Mouse (Mus musculus): ENCODE measurements around the gene Olfr1336. TPM values are rescaled to one million over a fixed set of nuclear protein-coding genes. Genes with fewer than 3 reads are reported as not detected.
"Not testable (repeated sequence)": the region's sequence is repeated elsewhere in the genome, so short reads cannot be mapped to it uniquely, and the experiment has no call there.

Olfr1336 gene
- total RNA-seq (2021): not detected
- long read RNA-seq, experiment 1: 0 reads
- long read RNA-seq, experiment 2: 0 reads

- no peak for DNase-seq
These were observed at the start of gene Olfr1336 for GRCm38 (mm10) chr7:6455868-6456267. Gene Olfr1336 (plus strand): TSS chr7:6456168.

- DNase-seq: peak; percentile 79
These were observed 45.9 kb upstream of the Olfr1336 start, which contains the start of gene Gm20715 for GRCm38 (mm10) chr7:6410043-6410442. Gene Gm20715 (plus strand): TSS chr7:6410277.

DNA sequence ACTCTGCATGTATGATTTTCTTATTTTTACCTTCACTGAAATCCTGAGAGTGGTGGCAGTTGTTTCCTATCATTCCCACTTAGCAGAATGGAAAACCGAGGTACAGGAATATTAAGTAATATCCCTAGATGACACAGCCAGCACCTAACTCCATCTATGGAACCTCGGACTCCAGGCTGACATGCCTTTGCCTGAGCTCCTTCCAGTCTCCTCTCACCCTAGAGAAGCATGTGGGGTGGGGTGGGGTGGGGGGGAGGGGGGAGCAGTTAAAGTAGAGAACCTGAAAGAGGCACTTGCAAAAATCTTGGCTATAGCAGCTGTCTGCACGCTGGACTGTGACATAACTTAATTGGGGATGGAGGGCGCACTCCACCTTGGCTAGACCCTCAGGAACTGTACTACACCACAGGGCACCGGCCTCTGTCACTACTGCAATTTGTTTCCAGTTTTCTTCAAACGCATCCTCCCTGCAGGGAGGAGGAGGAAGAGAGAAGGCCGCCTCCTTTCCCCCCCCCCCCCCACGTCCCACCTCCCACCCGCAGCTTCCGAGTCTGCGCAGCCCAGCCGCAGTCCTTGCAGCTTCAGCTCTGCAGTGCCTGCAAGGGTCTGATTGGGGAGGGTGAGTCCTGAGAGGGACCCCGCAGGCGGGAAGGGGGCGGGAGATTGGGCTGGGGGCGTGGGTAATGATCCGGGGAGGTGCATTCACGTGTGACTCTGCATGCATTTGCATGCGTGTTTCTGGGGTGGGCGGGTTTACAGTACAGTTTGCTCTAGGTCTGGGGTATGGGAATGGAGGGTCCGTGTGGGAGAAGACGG lies 41.1 kb upstream of the Olfr1336 start:
- no peak for DNase-seq

GRCm38 (mm10) chr7:6415442-6415787 lies 40.6 kb upstream of the Olfr1336 start:
- no peak for DNase-seq

- DNase-seq: no peak
These were observed 36.1 kb upstream of the Olfr1336 start for GRCm38 (mm10) chr7:6419894-6420293.

DNA sequence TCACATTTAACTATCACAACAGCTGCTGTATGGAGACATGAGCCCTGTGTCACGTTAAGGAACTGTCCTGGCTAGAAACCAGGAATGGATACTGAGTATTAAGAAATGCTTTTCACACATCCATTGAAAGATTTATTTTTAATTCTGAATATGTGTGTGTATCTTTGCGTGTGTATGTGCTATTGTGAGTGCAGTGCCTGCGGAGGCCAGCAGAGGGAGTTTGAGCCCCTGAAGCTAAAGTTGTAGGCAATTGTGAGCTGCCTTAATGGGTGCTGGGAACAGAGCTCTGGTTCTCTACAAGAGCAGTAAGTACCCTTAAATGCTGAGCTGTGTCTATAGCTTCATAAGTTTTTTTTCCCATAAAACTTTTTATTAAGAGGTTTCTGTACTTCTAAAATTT lies 26.6 kb upstream of the Olfr1336 start:
- no peak for DNase-seq

DNA sequence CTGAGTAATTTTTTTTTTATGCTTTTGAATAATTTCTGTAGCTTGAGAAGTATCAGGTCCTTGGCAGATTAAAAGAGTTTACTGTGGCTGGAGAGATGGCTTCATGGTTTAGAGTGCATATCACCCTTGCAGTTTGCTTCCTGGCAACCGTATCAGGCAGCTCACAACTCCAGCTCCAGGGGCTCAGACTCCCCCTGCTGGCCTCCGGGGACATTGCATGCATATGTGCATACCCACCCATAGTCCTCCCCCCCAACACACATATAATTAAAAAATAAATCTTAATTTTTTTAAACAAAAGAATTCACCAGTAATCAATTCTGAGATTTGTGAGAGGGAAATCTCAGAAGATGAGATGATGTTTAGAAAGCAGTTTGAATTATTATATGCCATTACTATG lies 25.6 kb upstream of the Olfr1336 start:
- no peak for DNase-seq

DNA sequence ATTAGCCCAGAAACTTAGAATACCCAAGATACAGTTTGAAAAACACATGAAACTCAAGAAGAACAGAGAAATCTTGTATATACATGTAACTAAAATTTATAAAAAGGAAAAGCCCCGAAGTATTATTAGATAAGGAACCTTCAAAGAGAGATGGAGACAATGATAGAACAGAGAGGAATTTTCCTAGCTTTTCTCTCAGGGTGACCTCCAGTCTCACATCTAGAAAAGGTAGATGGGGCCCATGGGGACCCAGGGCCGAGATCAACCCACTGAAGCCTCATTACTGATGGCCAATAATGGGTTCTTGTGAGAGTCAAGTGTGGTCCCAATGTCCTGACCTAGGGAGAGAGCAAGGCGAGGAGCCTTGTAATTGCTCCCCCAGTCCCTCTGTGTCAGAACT lies 17.6 kb upstream of the Olfr1336 start, which contains the start of gene Olfr1344:
Olfr1344 (plus strand) TSS at position 301 of the 400 bp plus-strand sequence.
- DNase-seq: no peak

DNA sequence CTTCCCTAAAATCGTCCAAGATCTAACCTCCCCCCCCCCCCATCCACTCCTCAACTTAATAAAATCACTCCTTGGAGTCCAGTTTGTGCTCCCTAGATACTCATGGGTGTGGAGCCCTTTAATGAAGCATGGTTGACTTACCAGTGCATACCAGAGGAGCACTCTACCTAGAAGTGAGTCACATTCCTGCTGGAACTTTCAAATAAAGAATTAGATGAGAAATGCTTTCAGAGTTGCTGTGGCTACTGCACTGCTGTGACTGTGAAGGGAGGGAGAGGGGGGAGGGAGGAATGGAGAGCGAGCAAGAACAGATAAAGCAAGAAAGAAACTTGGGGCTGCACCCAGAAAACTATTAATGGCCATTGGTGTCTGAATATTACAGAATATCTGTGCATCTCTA lies 14.8 kb upstream of the Olfr1336 start:
- DNase-seq: no peak

DNA sequence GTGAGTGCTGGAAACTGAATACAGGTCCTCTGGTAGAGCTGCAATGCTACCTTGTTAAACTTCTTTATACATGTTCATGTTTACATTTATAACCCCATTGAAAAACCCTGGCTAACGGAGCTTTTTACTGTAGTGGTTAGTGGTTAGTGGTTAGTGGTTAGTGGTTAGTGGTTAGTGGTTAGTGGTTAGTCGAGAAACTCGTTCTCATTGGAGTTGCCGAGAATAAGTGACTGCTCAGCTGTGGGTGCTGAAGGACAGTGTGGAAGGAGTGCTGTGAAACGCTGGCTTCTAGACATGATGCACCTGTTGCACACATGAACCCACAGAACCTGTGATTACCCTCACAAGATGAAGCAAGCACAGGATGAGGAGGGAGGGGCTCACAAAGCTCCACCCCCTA lies 8.2 kb upstream of the Olfr1336 start:
- no peak for DNase-seq

DNA sequence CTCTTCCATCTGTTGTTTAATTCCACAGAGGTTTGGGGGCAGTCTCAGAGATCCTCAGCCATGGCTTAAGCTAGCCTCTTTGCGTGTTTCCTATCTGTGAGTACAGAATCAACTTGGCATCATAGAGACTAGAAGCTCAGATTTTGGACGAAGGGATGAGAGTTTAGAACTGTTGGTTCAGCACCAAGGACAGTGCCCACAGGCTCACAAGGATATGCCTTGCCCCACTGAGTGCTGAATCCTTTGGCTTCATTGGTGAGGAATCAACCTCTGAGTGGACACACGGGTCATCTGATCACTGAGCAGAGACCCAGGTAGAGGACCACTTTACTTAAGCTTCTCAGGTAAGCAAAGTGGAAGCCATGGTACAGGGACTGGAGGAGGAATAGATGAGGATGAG lies 431 bp downstream of the Olfr1336 start:
- DNase-seq: no peak

DNA sequence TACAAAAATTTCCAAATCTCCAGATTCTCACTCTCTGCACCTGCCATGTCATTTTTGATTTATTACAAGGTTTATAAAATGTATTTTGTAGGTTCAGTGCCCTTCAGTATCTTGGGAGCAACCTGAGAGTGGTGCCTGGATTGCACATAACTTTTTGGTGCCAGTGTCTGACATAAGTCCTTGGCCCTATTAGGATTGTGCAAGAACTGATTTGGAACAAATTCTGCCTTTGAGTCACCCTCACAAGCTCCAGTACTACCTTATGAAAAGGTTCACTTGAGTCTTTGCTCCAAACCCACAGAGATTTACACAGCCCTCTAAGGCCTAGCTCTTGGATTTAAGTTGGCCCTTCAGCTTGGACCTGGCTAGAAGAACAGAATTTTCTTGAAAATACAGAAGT lies 11.0 kb downstream of the Olfr1336 start, which contains the start of gene Olfr1346:
Olfr1346 (plus strand) TSS at position 151 of the 400 bp plus-strand sequence.
- DNase-seq: no peak

DNA sequence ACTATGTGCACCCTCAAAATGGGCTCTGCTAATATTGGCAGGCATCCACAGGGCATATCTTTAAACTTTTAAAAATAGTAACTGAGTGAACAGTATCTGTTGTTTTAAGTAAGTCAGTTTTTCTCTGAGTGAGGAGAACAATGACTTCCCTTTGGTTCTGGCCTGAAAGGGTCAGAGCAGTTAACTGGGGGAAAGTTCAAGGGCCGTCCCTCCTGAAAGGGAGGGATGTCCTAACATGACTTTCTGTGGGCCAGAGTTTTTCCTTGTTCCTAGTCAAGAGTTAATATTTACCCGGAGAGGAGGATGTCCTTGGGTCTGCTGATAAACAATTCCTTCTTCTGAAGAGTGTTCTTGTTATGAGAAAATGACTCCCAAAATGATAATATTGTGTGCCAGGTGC lies 21.7 kb downstream of the Olfr1336 start:
- DNase-seq: not testable (repeated sequence)

- DNase-seq: no peak
These were observed 30.9 kb downstream of the Olfr1336 start, which contains the start of gene Olfr5 for GRCm38 (mm10) chr7:6486841-6487240. Gene Olfr5 (minus strand): TSS chr7:6486941.

GRCm38 (mm10) chr7:6499655-6500054 lies 43.7 kb downstream of the Olfr1336 start, which contains the start of gene Olfr1347:
Gene Olfr1347 (minus strand): TSS chr7:6499755.
- no peak for DNase-seq

GRCm38 (mm10) chr7:6508648-6509047 lies 52.7 kb downstream of the Olfr1336 start, which contains the start of gene Olfr1348:
Gene Olfr1348 (minus strand): TSS chr7:6508748.
- DNase-seq: no peak

Other genes with a start within 250 kb of the Olfr1336 start
- gene Zscan5b, start 233.9 kb upstream of the Olfr1336 start, total RNA-seq (2021): not detected
- gene Epp13, start 203.5 kb upstream of the Olfr1336 start, total RNA-seq (2021): not detected
- gene Zfp667, start 169.6 kb upstream of the Olfr1336 start, total RNA-seq (2021): 1 to 10 TPM; 2.7 to 3.8 TPM
- gene Zfp583, start 124.9 kb upstream of the Olfr1336 start, total RNA-seq (2021): 1 to 10 TPM in 1 of 2 experiments, under 1 TPM in 1; 0.41 to 1.0 TPM
- gene Gm3854, start 112.4 kb upstream of the Olfr1336 start, total RNA-seq (2021): under 1 TPM; 0.16 to 0.23 TPM
- 1 to 10 TPM; 1.4 to 2.0 TPM for gene Zfp78, start 92.9 kb upstream of the Olfr1336 start, total RNA-seq (2021)
- 1 to 10 TPM; 1.1 to 1.9 TPM for gene Zfp28, start 72.9 kb upstream of the Olfr1336 start, total RNA-seq (2021)
- gene Smim17, start 57.5 kb upstream of the Olfr1336 start, total RNA-seq (2021): under 1 TPM; 0.31 to 0.46 TPM
- gene Gm20715, start 45.9 kb upstream of the Olfr1336 start, total RNA-seq (2021): not detected
- not detected for gene Olfr1344, start 17.5 kb upstream of the Olfr1336 start, total RNA-seq (2021)
- gene Olfr1346, start 10.9 kb downstream of the Olfr1336 start, total RNA-seq (2021): not detected
- not detected for gene Olfr5, start 30.8 kb downstream of the Olfr1336 start, total RNA-seq (2021)
- gene Olfr1347, start 43.6 kb downstream of the Olfr1336 start, total RNA-seq (2021): not detected
- not detected for gene Olfr1348, start 52.6 kb downstream of the Olfr1336 start, total RNA-seq (2021)
- not detected for gene Olfr1349, start 66.8 kb downstream of the Olfr1336 start, total RNA-seq (2021)
- not detected for gene Olfr1350, start 108.7 kb downstream of the Olfr1336 start, total RNA-seq (2021)
- gene Zim1, start 240.3 kb downstream of the Olfr1336 start, total RNA-seq (2021): 10 to 100 TPM; 13.6 to 18.2 TPM

All from gastrocnemius, postnatal 25 days (tissue).